Comparison of ENCODE assay signal across 23 mouse cellular contexts in the genomic region with DNA sequence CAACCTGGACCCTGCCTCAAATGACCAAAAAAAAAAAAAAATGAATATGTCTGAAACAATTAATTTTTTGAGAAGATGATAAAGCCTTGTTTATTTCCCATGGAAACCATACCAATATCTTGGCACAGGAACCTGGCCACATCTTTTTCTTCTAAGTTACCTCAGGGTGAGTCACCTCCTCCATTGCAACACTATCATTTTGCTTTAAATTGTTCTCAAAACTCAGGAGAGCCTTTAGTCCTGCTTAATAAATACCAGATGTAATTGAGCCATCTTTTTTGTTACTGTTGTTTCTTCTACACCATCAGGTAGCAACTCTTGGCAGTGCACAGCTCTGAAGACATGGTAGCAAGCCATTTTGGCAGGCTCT. TPM values are rescaled to one million over a fixed set of nuclear protein-coding genes. Genes with fewer than 3 reads are reported as not detected.
DNase-seq lines count a peak whose midpoint lies in the region; ATAC-seq and TF ChIP-seq lines count a peak whose summit lies in the region.
"Had no signal": no experiment of that assay in that cellular context is flagged by ENCODE, and none has a peak within 500 bp of the region (broad histone marks: within the 10 kb centered on the region; RNA-seq: fewer than 3 reads in every experiment).

No protein-coding gene starts in this region.

- intact Hi-C loops in gastrocnemius, adult 2 months (cut with DNase I): no loop called here

- ATAC-seq in cerebellum, adult (ENCODE audit: insufficient number of reproducible peaks, low FRiP score, low TSS enrichment): no peak
- ATAC-seq: CD4-positive, CD25-positive, alpha-beta regulatory T cell, adult 4 months; forebrain, embryonic 13.5 days; forebrain, embryonic 15.5 days had no signal

- H3K27ac ChIP-seq in gastrocnemius, adult 2 months: peak overlapping the region; percentile 64; the same call in 1 of the 2 replicates
- H3K27ac ChIP-seq: embryonic facial prominence, embryonic 13.5 days; embryonic facial prominence, embryonic 15.5 days; forebrain, embryonic 13.5 days; forebrain, embryonic 15.5 days had no signal

- no peak for DNase-seq in gastrocnemius, adult 2 months
- no peak for DNase-seq in gastrocnemius, postnatal 10 days
- peak; percentile 37 for DNase-seq in NIH3T3 (ENCODE audit: low read depth)
- no peak for DNase-seq in adrenal gland, postnatal 10 days
- DNase-seq: adrenal gland, adult 2 months; adrenal gland, postnatal 14 days; adrenal gland, postnatal 36 days; B cell, adult 2 months; cerebellum, adult 11 months; cerebellum, adult 18-20 months; cerebellum, adult 8-10 months; cerebellum, adult 9-11 months; cerebellum, postnatal 14 days; cerebellum, postnatal 36 days; embryo, embryonic 11 days; forebrain, postnatal 0 days had no signal

- H3K4me3 ChIP-seq in gastrocnemius, adult 2 months: no peak overlapping the region
- H3K4me3 ChIP-seq: embryonic facial prominence, embryonic 13.5 days; embryonic facial prominence, embryonic 15.5 days; erythroblast, embryonic 14.5 days; forebrain, embryonic 13.5 days; forebrain, embryonic 15.5 days had no signal

- no peak for TF ChIP-seq CTCF in gastrocnemius, adult 2 months (IDR thresholded peaks at IDR 0.05)

RNA-seq across cellular contexts. Expression of a gene that starts 13.9 kb away (rescaled TPM):
- total RNA-seq in gastrocnemius, adult 2 months (2021): 100 to 1,000 TPM; 137 to 158 TPM
- 100 to 1,000 TPM; 113 TPM for total RNA-seq in gastrocnemius, postnatal 10 days (2021)
- 10 to 100 TPM; 58.1 to 61.2 TPM for total RNA-seq in adrenal gland, postnatal 10 days (2021)
